Mouse (Mus musculus): ENCODE results near the gene Tenm2. TPM values are rescaled to one million over a fixed set of nuclear protein-coding genes. Genes with fewer than 3 reads are reported as not detected.

Tenm2 gene
- total and polyA plus RNA-seq, 3 experiments: not detected

- no peaks in the 10 kb centered on the region for H3K9me3 ChIP-seq (replicated peaks; ENCODE audit: insufficient read depth, low read length)
- TF ChIP-seq HCFC1 (IDR thresholded peaks at IDR 0.05; ENCODE audit: low read depth, low read length) (no peak), MAFK (IDR thresholded peaks at IDR 0.05; ENCODE audit: borderline replicate concordance, low read depth, low read length) (no peak), SMC3 (IDR thresholded peaks at IDR 0.05; ENCODE audit: low read depth, low read length) (no peak), ZKSCAN1 (IDR thresholded peaks at IDR 0.05; ENCODE audit: low read depth, low read length) (no peak), TAL1 (IDR thresholded peaks at IDR 0.05; ENCODE audit: low read length) (no peak)
- no peaks in the 10 kb centered on the region for H3K36me3 ChIP-seq (ENCODE audit: control insufficient read depth in 1 of 2, insufficient read depth in 2 of 2, low read length in 2 of 2)
- no peaks in the 10 kb centered on the region for H3K27me3 ChIP-seq (ENCODE audit: control insufficient read depth in 1 of 2, insufficient read depth in 2 of 2, low read length in 2 of 2)
- H3K79me2 ChIP-seq (ENCODE audit: control insufficient read depth, insufficient read depth, low read length, poor library complexity): no peaks in the 10 kb centered on the region
- H3K4me1 ChIP-seq (ENCODE audit: control insufficient read depth in 1 of 2, insufficient read depth in 2 of 2, low read length in 2 of 2): no peaks in the 10 kb centered on the region
- no peak overlapping the region for H3K9ac ChIP-seq (ENCODE audit: control insufficient read depth, low read depth, low read length, poor library complexity, severe bottlenecking)
- no peak overlapping the region for H3K27ac ChIP-seq (ENCODE audit: control insufficient read depth, low read depth, low read length)
- DNase-seq (ENCODE audit: low read depth, low spot score): no peak
- H3K4me3 ChIP-seq (ENCODE audit: control insufficient read depth in 1 of 2, insufficient read depth in 1 of 2, low read depth in 2 of 2, low read length in 2 of 2): no peak overlapping the region
Measured at GRCm38 (mm10) chr11:36482136-36482535, 753.6 kb downstream of the Tenm2 start.

GRCm38 (mm10) chr11:36481524-36481923 is 754.2 kb downstream of the Tenm2 start:
- no peak overlapping the region for H3K27ac ChIP-seq (ENCODE audit: control insufficient read depth, low read depth, low read length)
- no peaks in the 10 kb centered on the region for H3K27me3 ChIP-seq (ENCODE audit: control insufficient read depth in 1 of 2, insufficient read depth in 2 of 2, low read length in 2 of 2)
- no peak overlapping the region for H3K9ac ChIP-seq (ENCODE audit: control insufficient read depth, low read depth, low read length, poor library complexity, severe bottlenecking)
- no peaks in the 10 kb centered on the region for H3K4me1 ChIP-seq (ENCODE audit: control insufficient read depth in 1 of 2, insufficient read depth in 2 of 2, low read length in 2 of 2)
- no peaks in the 10 kb centered on the region for H3K9me3 ChIP-seq (replicated peaks; ENCODE audit: insufficient read depth, low read length)
- H3K4me3 ChIP-seq (ENCODE audit: control insufficient read depth in 1 of 2, insufficient read depth in 1 of 2, low read depth in 2 of 2, low read length in 2 of 2): no peak overlapping the region
- no peaks in the 10 kb centered on the region for H3K36me3 ChIP-seq (ENCODE audit: control insufficient read depth in 1 of 2, insufficient read depth in 2 of 2, low read length in 2 of 2)
- DNase-seq (ENCODE audit: low read depth, low spot score): no peak
- H3K79me2 ChIP-seq (ENCODE audit: control insufficient read depth, insufficient read depth, low read length, poor library complexity): no peaks in the 10 kb centered on the region
- TF ChIP-seq MEF2A (IDR thresholded peaks at IDR 0.05; ENCODE audit: extremely low read depth, insufficient replicate concordance, low read depth, low read length, poor library complexity, severe bottlenecking): no peak
- no peak for TF ChIP-seq POLR2AphosphoS5 (IDR thresholded peaks at IDR 0.05; ENCODE audit: borderline replicate concordance, low read depth, low read length)
- no peak for TF ChIP-seq NRF1 (IDR thresholded peaks at IDR 0.05; ENCODE audit: insufficient read depth, low read depth, low read length, poor library complexity, severe bottlenecking)

DNA sequence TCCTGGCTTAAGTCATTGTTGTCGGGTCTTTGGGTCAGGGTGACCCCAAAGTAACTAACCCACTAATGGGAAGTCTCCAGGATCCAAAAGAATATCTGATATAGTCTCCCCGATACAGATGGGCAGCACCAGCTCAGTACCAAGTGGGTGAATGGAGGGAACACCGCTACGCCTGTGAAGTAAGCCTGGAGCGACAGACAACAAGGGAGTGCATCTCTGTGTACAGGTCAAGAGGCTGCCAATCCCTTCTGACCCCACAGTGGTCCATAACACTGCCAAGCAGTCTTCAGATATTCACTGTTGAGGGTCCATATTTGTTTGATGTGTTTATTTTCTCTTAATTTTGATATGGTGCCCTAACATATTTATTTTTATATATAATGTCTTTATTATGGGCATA is 754.7 kb downstream of the Tenm2 start:
- no peaks in the 10 kb centered on the region for H3K4me1 ChIP-seq (ENCODE audit: control insufficient read depth in 1 of 2, insufficient read depth in 2 of 2, low read length in 2 of 2)
- H3K79me2 ChIP-seq (ENCODE audit: control insufficient read depth, insufficient read depth, low read length, poor library complexity): no peaks in the 10 kb centered on the region

More for the DNA sequence above, 754.7 kb downstream of the Tenm2 start:
- H3K27ac ChIP-seq (ENCODE audit: control insufficient read depth, low read depth, low read length): no peak overlapping the region
- TF ChIP-seq ZMIZ1 (IDR thresholded peaks at IDR 0.05; ENCODE audit: low read depth, low read length) (no peak), UBTF (IDR thresholded peaks at IDR 0.05; ENCODE audit: borderline replicate concordance, insufficient read depth, low read depth, low read length) (no peak), POLR2AphosphoS5 (IDR thresholded peaks at IDR 0.05; ENCODE audit: borderline replicate concordance, low read depth, low read length) (no peak)
- H3K4me3 ChIP-seq (ENCODE audit: control insufficient read depth in 1 of 2, insufficient read depth in 1 of 2, low read depth in 2 of 2, low read length in 2 of 2): no peak overlapping the region
- no peaks in the 10 kb centered on the region for H3K27me3 ChIP-seq (ENCODE audit: control insufficient read depth in 1 of 2, insufficient read depth in 2 of 2, low read length in 2 of 2)
- H3K9me3 ChIP-seq (replicated peaks; ENCODE audit: insufficient read depth, low read length): no peaks in the 10 kb centered on the region
- H3K36me3 ChIP-seq (ENCODE audit: control insufficient read depth in 1 of 2, insufficient read depth in 2 of 2, low read length in 2 of 2): no peaks in the 10 kb centered on the region
- no peak overlapping the region for H3K9ac ChIP-seq (ENCODE audit: control insufficient read depth, low read depth, low read length, poor library complexity, severe bottlenecking)
- DNase-seq (ENCODE audit: low read depth, low spot score): no peak

Measured in MEL (cell line).